Mouse (Mus musculus) embryonic facial prominence, embryonic 10.5 days (tissue): ENCODE measurements at regions not wholly inside any gene's neighbourhood (a gene's known extent, or its start where the extent isn't known, plus 50 kb on each side); places are given as distances from the start of the nearest gene placed in this dataset.

Experiments
- DNase-seq: peaks from one replicate; pipeline ENCODE4 v3.0.0-alpha.2; 2017; ENCODE audit warnings: low spot score
- H3K27ac ChIP-seq: fragments of 300-500 bp; sonication (generic); replicated peaks from 2 replicates; pipeline ENCODE4 v1.5.1; 2016; ENCODE audit warnings: mild to moderate bottlenecking
- H3K27me3 ChIP-seq: fragments of 300-500 bp; sonication (generic); replicated peaks from 2 replicates; pipeline ENCODE4 v1.6.1; 2016; ENCODE audit warnings: low read depth, mild to moderate bottlenecking; ENCODE audit not compliant: poor library complexity, severe bottlenecking
- H3K36me3 ChIP-seq: fragments of 300-500 bp; sonication (generic); replicated peaks from 2 replicates; pipeline ENCODE4 v1.6.1; 2016; ENCODE audit warnings: mild to moderate bottlenecking, moderate library complexity
- H3K4me1 ChIP-seq: fragments of 300-500 bp; sonication (generic); 2 replicates; pipeline ENCODE4 v1.6.1; 2016
- H3K4me3 ChIP-seq: fragments of 300-500 bp; sonication (generic); 2 replicates; pipeline ENCODE4 v1.5.1; 2016; ENCODE audit warnings: mild to moderate bottlenecking, moderate library complexity
- H3K9me3 ChIP-seq: fragments of 300-500 bp; sonication (generic); 2 replicates; pipeline ENCODE4 v1.6.1; 2016; ENCODE audit warnings: mild to moderate bottlenecking
- WGBS: fragments of 180-500 bp; shearing (Covaris S2); methylation state at CpG from one replicate; pipeline ENCODE4 v1.1.7; 2016; 5-methylcytosine and 5-hydroxymethylcytosine counted together

DNA sequence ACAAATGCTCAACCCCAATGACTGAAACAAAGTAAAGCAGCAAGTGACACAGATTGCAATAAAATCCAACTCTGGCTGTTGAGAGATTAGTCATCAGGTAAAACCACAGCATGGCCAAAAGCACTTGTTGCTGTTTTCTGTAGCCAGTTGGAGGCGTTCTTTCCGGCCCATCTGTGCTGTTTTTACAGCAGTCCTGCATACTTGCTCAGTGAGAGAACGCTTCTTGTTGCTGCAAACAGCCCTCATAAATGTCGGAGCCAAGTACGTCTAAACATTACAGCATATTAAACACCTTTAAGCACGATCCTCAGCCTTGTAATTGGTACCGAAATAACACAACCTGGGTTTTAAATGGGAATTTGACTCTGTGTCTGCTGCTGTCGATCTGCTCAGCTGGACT, 65.6 kb upstream of the Hs3st3a1 start:
- H3K27ac ChIP-seq: no peak overlapping the region
- no peaks in the 10 kb centered on the region for H3K27me3 ChIP-seq
- 89% methylated on average over 8 of the region's 8 CpGs for WGBS
- no peak for DNase-seq
- H3K4me3 ChIP-seq: no peak overlapping the region
- H3K9me3 ChIP-seq: no peaks in the 10 kb centered on the region
- no peaks in the 10 kb centered on the region for H3K36me3 ChIP-seq
- no peaks in the 10 kb centered on the region for H3K4me1 ChIP-seq

- 68% methylated on average over 11 of the region's 11 CpGs for WGBS
- Histone ChIP-seq H3K36me3 (no peaks in the 10 kb centered on the region), H3K4me3 (no peak overlapping the region), H3K9me3 (no peaks in the 10 kb centered on the region), H3K27ac (no peak overlapping the region), H3K27me3 (no peaks in the 10 kb centered on the region), H3K4me1 (peaks cover 14% of the 10 kb centered on the region)
- DNase-seq: peak; percentile 13
Observed at GRCm38 (mm10) chr11:64335456-64335855, 99.7 kb upstream of the Hs3st3a1 start.

- no peak for DNase-seq
- H3K27me3 ChIP-seq: no peaks in the 10 kb centered on the region
- no peaks in the 10 kb centered on the region for H3K9me3 ChIP-seq
- H3K4me3 ChIP-seq: no peak overlapping the region
- peaks cover 24% of the 10 kb centered on the region for H3K4me1 ChIP-seq
- no peak overlapping the region for H3K27ac ChIP-seq
- H3K36me3 ChIP-seq: no peaks in the 10 kb centered on the region
- WGBS: 88% methylated on average over 7 of the region's 7 CpGs
Observed at GRCm38 (mm10) chr11:64332406-64332805, 102.7 kb upstream of the Hs3st3a1 start.

DNA sequence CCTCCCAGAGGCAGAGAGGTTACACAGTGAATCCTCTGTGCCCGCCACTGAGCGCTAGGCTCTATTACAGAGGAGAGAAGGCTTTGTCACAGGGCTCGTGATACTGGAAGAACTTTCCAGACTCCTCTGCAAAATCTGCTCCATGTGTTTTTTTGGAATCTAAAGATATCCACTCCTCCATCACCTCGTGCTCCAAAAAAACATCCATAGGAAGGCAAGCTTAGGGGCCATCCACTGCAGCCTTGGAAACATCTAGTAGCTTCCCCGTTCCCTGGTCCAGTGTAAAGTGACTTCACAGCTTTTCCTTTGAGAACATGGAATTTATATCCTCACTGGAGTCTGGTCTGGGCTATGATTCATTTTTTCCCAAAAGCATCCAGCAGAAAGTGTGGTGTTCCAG, 103.3 kb upstream of the Hs3st3a1 start:
- Histone ChIP-seq H3K36me3 (no peaks in the 10 kb centered on the region), H3K4me3 (no peak overlapping the region), H3K9me3 (no peaks in the 10 kb centered on the region), H3K27me3 (no peaks in the 10 kb centered on the region), H3K4me1 (peaks cover 24% of the 10 kb centered on the region), H3K27ac (no peak overlapping the region)
- DNase-seq: no peak
- 73% methylated on average over 5 of the region's 5 CpGs for WGBS

DNA sequence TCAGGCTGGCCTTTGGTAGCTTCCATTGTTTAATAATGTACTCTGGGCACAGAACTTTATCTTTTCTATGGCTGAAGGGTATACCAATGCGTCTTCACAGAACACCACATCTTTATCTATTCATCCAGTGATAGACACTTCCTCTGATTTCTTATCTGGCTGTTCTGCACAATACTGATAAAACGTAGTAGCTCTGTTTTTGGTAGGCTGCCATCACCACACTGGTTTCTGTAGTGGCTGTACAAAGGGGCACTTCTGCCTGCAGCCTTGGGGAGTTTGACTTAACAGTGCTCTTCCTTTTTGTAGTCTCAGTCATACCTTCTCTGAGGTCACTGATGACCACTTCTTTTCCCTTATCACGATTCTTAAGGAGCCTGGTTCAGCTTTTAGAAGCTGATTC, 106.0 kb upstream of the Hs3st3a1 start:
- Histone ChIP-seq H3K4me3 (no peak overlapping the region), H3K9me3 (no peaks in the 10 kb centered on the region), H3K27ac (no peak overlapping the region), H3K36me3 (no peaks in the 10 kb centered on the region), H3K27me3 (no peaks in the 10 kb centered on the region), H3K4me1 (peaks cover 15% of the 10 kb centered on the region)
- WGBS: 76% methylated on average over 3 of the region's 3 CpGs
- DNase-seq: no peak

GRCm38 (mm10) chr11:64327771-64328170, 107.4 kb upstream of the Hs3st3a1 start:
- Histone ChIP-seq H3K27me3 (no peaks in the 10 kb centered on the region), H3K4me3 (no peak overlapping the region)
- 77% methylated on average over 3 of the region's 3 CpGs for WGBS

DNA sequence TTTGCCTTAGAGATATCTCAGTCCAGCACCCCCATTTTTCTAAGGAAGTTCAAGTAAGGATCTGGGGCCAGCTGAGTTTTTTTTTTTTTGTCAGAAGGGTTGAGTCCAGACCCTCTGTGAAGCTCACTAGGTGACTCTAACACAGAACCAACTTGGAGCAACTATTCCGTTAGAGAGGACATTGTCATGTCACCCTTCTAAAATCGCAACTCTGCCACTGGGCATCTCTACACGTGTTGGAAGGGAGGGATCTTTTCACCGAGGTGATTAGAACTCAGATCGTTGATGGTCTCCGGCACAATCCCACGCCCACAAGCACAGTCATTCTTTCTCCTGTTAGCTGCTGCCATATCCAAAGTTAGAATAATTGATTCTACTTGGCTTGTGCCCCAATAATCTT, 108.5 kb upstream of the Hs3st3a1 start:
- H3K27ac ChIP-seq: no peak overlapping the region
- DNase-seq: no peak

More at GRCm38 (mm10) chr11:64327771-64328170, 107.4 kb upstream of the Hs3st3a1 start:
- H3K4me1 ChIP-seq: peaks cover 15% of the 10 kb centered on the region
- H3K27ac ChIP-seq: no peak overlapping the region
- no peak for DNase-seq
- no peaks in the 10 kb centered on the region for H3K36me3 ChIP-seq
- no peaks in the 10 kb centered on the region for H3K9me3 ChIP-seq

DNA sequence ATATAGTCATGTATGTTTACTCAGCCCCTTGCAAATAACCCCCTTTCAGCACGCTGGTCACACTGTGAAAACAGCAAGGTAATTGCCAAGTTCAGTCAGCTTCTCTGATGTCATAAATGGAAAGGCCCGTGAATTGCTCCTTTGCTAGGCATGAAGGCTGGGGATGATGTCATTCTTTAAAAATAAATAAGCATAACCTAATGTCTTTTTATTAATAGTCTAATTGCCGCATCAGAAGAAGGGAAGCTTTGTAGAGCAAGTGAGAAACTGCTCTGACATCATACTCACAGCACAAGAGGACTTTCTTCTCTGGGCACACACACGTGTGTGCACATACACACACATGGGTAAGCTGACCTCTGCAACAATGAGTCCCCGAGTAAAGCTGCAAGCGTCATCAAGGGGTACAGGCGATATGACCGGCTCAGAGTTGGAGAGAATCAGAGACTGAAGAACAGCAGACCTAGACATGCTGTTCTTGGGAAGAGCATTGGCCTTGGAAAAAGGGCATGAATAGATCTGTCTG, 113.2 kb upstream of the Hs3st3a1 start:
- H3K27ac ChIP-seq: no peak overlapping the region
- no peak for DNase-seq
- H3K36me3 ChIP-seq: no peaks in the 10 kb centered on the region
- no peaks in the 10 kb centered on the region for H3K27me3 ChIP-seq
- no peak overlapping the region for H3K4me3 ChIP-seq
- WGBS: 90% methylated on average over 8 of the region's 8 CpGs
- no peaks in the 10 kb centered on the region for H3K9me3 ChIP-seq
- H3K4me1 ChIP-seq: no peaks in the 10 kb centered on the region

More for the DNA sequence above, 108.5 kb upstream of the Hs3st3a1 start:
- no peaks in the 10 kb centered on the region for H3K9me3 ChIP-seq
- peaks cover 15% of the 10 kb centered on the region for H3K4me1 ChIP-seq
- no peaks in the 10 kb centered on the region for H3K36me3 ChIP-seq
- WGBS: 91% methylated on average over 7 of the region's 7 CpGs
- H3K4me3 ChIP-seq: no peak overlapping the region
- H3K27me3 ChIP-seq: no peaks in the 10 kb centered on the region

DNA sequence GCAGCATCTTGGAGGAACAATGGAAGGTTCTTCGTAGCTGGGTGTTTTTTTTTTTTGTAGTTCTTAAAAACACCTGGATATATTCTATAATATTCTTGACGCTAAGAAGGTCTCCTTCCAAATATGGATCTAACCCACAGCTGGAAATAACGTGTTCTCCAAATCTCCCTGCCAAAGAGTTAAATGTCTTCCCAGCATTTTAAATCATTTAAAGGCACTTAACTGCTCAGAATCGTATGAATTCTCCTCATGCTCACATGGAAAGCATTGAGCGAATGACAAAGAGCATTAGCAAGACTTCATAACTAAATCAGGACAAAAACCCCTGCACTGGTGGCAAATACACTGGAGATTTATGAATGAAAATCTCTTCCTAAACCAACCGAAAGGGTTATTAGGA, 117.7 kb upstream of the Hs3st3a1 start:
- Histone ChIP-seq H3K36me3 (no peaks in the 10 kb centered on the region), H3K27ac (no peak overlapping the region), H3K9me3 (no peaks in the 10 kb centered on the region), H3K4me3 (no peak overlapping the region), H3K27me3 (no peaks in the 10 kb centered on the region), H3K4me1 (peaks cover 3% of the 10 kb centered on the region; the same call in 1 of the 2 replicates)
- no peak for DNase-seq
- WGBS: 85% methylated on average over 6 of the region's 6 CpGs

DNA sequence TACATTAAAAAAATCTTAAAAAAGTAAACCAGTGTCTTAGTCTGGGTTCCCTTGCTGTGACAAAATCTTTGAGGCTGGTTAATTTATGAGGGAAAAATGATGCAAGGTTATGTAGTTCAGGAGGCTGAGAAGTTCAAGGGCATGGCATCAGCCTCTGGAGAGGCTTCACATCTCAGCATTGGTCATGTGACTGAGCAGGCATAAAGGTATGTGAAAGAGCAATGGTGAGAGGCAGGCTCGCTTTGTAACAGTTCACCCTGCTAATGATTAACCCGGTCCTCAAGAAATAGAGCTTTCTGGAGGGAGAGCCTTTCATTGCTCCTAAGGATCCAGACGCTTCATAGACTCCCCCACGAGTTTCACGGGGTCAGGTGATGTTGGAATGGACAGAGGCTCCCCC, 120.1 kb upstream of the Hs3st3a1 start:
- no peak for DNase-seq
- Histone ChIP-seq H3K4me3 (no peak overlapping the region), H3K9me3 (no peaks in the 10 kb centered on the region), H3K36me3 (no peaks in the 10 kb centered on the region), H3K4me1 (peaks cover 3% of the 10 kb centered on the region; the same call in 1 of the 2 replicates), H3K27me3 (0 out of 2 replicates have a peak, but pooled peaks cover 3% of the 10 kb centered on the region), H3K27ac (no peak overlapping the region)
- WGBS: 80% methylated on average over 5 of the region's 5 CpGs

GRCm38 (mm10) chr11:64313241-64313640, 121.9 kb upstream of the Hs3st3a1 start:
- no peaks in the 10 kb centered on the region for H3K36me3 ChIP-seq
- no peaks in the 10 kb centered on the region for H3K9me3 ChIP-seq
- H3K27ac ChIP-seq: no peak overlapping the region
- no peak overlapping the region for H3K4me3 ChIP-seq
- no peak for DNase-seq
- peaks cover 3% of the 10 kb centered on the region; the same call in 1 of the 2 replicates for H3K4me1 ChIP-seq
- 79% methylated on average over 5 of the region's 5 CpGs for WGBS
- H3K27me3 ChIP-seq: 0 out of 2 replicates have a peak, but pooled peaks cover 3% of the 10 kb centered on the region

GRCm38 (mm10) chr11:64309881-64310280, 125.3 kb upstream of the Hs3st3a1 start:
- H3K9me3 ChIP-seq: no peaks in the 10 kb centered on the region
- DNase-seq: no peak
- H3K27ac ChIP-seq: no peak overlapping the region
- no peak overlapping the region for H3K4me3 ChIP-seq
- H3K36me3 ChIP-seq: no peaks in the 10 kb centered on the region
- no peaks in the 10 kb centered on the region for H3K4me1 ChIP-seq
- 0 out of 2 replicates have a peak, but pooled peaks cover 3% of the 10 kb centered on the region for H3K27me3 ChIP-seq

GRCm38 (mm10) chr11:64297825-64298224, 137.3 kb upstream of the Hs3st3a1 start:
- H3K27me3 ChIP-seq: no peaks in the 10 kb centered on the region
- H3K27ac ChIP-seq: no peak overlapping the region
- DNase-seq: no peak
- H3K36me3 ChIP-seq: no peaks in the 10 kb centered on the region
- H3K4me3 ChIP-seq: no peak overlapping the region
- 23% methylated on average over 5 of the region's 5 CpGs for WGBS
- no peaks in the 10 kb centered on the region for H3K9me3 ChIP-seq
- H3K4me1 ChIP-seq: peaks cover 20% of the 10 kb centered on the region
